Mouse (Mus musculus) olfactory bulb, adult 2 months (tissue): ENCODE results near the gene Gse1. TPM values are rescaled to one million over a fixed set of nuclear protein-coding genes. Genes with fewer than 3 reads are reported as not detected.
A peak's percentile ranks its signal among the peaks of the same experiment; 100 is the strongest.

Experiments used
- H3K27ac ChIP-seq: fragments of 200-500 bp; 2 replicates; pipeline ENCODE4 v1.5.1; 2012; ENCODE audit warnings: low read depth, low read length; ENCODE audit not compliant: insufficient read depth
- H3K4me1 ChIP-seq: fragments of 200-500 bp; 2 replicates; pipeline ENCODE4 v1.6.1; 2012; ENCODE audit warnings: low read length; ENCODE audit not compliant: control insufficient read depth, insufficient read depth
- H3K4me3 ChIP-seq: fragments of 200-500 bp; 2 replicates; pipeline ENCODE4 v1.5.1; 2012; ENCODE audit warnings: mild to moderate bottlenecking, low read depth, low read length, moderate library complexity; ENCODE audit not compliant: insufficient read depth
- CTCF ChIP-seq: fragments of 200-500 bp; IDR thresholded peaks from 2 replicates; pipeline ENCODE4 v1.5.1; 2012; ENCODE audit warnings: low read depth, mild to moderate bottlenecking, low read length, moderate library complexity; ENCODE audit not compliant: insufficient read depth
- POLR2A ChIP-seq: fragments of 200-500 bp; IDR thresholded peaks from 2 replicates; pipeline ENCODE4 v1.6.1; 2012; ENCODE audit warnings: mild to moderate bottlenecking, low read depth, low read length, moderate library complexity; ENCODE audit not compliant: insufficient read depth
- WGBS: fragments of 180-500 bp; shearing (Covaris S2); methylation state at CpG from one replicate; pipeline ENCODE4 v1.1.7; 2018; 5-methylcytosine and 5-hydroxymethylcytosine counted together
- polyA plus RNA-seq: library from polyadenylated mRNA; stranded (reverse); fragments of >200 nt; gene quantifications from 2 replicates; pipeline ENCODE4 v1.2.4, GENCODE M21; 2012; ENCODE audit warnings: low replicate concordance; ENCODE audit not compliant: missing spikeins, insufficient read depth, insufficient read length

Gene Gse1
- polyA plus RNA-seq, 1 experiment, result 42.5 TPM

- peaks cover 21% of the 10 kb centered on the region for H3K4me1 ChIP-seq
- no peak overlapping the region for H3K27ac ChIP-seq
- TF ChIP-seq CTCF (no peak), POLR2A (no peak)
- no peak overlapping the region for H3K4me3 ChIP-seq
- 91% methylated on average over 13 of the region's 13 CpGs for WGBS
Measured at GRCm38 (mm10) chr8:120259206-120259605, 30.9 kb downstream of the Gse1 start.

DNA sequence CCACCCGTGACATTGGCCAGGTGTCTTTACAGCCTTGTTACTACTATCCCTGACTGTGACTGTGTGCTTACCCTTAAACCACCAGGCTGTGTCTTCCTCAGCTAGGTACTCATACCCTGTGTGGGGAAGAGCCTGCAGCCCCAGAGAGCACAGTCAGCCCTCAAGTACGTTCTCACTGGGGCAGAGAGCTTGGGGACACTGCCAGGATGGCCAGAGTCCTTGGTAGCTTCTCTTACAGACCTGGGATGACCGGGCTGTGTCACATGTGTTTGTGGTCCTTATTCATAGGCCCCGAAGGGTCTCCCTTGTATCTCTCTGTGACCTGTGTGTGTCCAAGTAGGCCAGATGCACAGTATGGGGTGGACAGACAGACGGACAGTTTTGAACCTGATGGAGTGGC, 32.4 kb downstream of the Gse1 start:
- TF ChIP-seq CTCF, result no peak
- TF ChIP-seq POLR2A, result no peak
- Histone ChIP-seq H3K4me3 (no peak overlapping the region), H3K4me1 (peaks cover 35% of the 10 kb centered on the region), H3K27ac (no peak overlapping the region)
- WGBS, result 89% methylated on average over 5 of the region's 5 CpGs

DNA sequence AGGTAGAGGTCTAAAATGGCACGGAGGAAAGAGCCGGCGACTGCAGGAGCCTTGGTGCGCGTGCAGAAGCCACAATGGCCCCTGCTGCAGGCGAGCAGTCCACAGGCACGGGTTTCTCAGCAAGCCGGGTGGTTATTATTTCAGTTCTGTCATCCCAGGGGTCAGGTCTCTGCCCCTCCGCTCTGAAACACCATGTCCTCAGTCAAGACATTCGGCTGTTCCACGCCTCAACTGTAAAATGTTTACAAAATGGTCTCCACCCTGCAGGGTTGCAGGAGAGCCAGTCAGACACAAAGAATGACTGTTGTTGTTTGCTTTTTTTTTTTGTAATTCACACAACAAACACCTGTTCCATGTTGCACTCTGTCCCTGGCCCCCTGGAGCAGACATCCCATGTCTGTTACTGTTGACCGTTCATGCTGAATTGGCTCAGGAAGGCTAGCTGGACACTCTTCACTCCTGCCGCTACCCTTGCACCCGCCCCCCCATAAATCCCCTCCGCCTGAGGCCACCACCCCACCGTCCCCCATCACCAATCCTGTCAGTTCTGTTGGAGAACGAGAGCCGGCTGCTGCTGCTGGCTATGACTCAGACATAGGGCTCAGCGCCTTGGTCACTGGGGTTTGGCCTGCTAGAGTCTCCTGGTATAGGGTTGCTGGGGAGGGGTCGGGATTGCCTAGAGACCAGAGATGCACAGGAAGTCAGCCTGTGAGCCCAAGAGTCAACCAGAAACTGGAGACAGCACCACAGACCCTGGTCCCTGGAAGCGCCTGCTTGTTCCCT, 33.3 kb downstream of the Gse1 start:
- Histone ChIP-seq H3K27ac (no peak overlapping the region), H3K4me1 (peaks cover 37% of the 10 kb centered on the region), H3K4me3 (no peak overlapping the region)
- 72% methylated on average over 21 of the region's 21 CpGs for whole genome bisulfite sequencing
- TF ChIP-seq POLR2A (no peak), CTCF (no peak)

DNA sequence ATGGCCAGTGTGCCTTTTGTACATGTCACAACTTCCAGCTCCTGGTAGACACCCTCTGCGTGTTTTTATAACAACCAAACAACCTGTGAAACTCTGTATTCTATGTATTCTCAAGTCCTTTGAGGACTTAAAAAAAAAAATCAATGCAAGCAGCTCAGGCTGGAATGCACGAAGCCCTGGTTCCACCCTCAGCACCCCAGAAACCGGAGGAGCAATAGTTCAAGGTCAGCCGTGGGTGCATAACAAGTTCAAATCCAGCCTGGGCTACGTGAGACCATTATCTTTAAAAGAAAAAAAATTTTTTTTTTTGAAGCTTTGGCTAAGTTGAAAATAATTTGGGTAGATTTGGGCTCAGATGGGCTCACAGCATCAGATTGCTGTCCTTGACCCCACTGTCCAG, 35.6 kb downstream of the Gse1 start:
- Histone ChIP-seq H3K4me1 (peaks cover 49% of the 10 kb centered on the region), H3K27ac (no peak overlapping the region), H3K4me3 (no peak overlapping the region)
- WGBS, result 94% methylated on average over 5 of the region's 5 CpGs
- TF ChIP-seq CTCF, result no peak
- TF ChIP-seq POLR2A, result no peak

GRCm38 (mm10) chr8:120264388-120264943, 36.2 kb downstream of the Gse1 start:
- Histone ChIP-seq H3K27ac (peak overlapping the region; percentile 6; the same call in 1 of the 2 replicates), H3K4me1 (peaks cover 53% of the 10 kb centered on the region), H3K4me3 (peak overlapping the region; percentile 1)
- 29% methylated on average over 13 of the region's 13 CpGs for WGBS
- no peak for TF ChIP-seq CTCF
- no peak for TF ChIP-seq POLR2A

GRCm38 (mm10) chr8:120264944-120265453, 36.7 kb downstream of the Gse1 start:
- peak overlapping the region; percentile 6; the same call in 1 of the 2 replicates for H3K27ac ChIP-seq
- WGBS, result 7% methylated on average over 16 of the region's 16 CpGs
- TF ChIP-seq CTCF (no peak), POLR2A (no peak)
- H3K4me3 ChIP-seq, result peak overlapping the region; percentile 1
- H3K4me1 ChIP-seq, result peaks cover 55% of the 10 kb centered on the region

- Histone ChIP-seq H3K4me3 (no peak overlapping the region), H3K4me1 (peaks cover 59% of the 10 kb centered on the region), H3K27ac (peak overlapping the region; percentile 36; the same call in 1 of the 2 replicates)
- no peak for TF ChIP-seq CTCF
- no peak for TF ChIP-seq POLR2A
- 15% methylated on average over 4 of the region's 4 CpGs for WGBS
Measured at GRCm38 (mm10) chr8:120265471-120265870, 37.2 kb downstream of the Gse1 start.

DNA sequence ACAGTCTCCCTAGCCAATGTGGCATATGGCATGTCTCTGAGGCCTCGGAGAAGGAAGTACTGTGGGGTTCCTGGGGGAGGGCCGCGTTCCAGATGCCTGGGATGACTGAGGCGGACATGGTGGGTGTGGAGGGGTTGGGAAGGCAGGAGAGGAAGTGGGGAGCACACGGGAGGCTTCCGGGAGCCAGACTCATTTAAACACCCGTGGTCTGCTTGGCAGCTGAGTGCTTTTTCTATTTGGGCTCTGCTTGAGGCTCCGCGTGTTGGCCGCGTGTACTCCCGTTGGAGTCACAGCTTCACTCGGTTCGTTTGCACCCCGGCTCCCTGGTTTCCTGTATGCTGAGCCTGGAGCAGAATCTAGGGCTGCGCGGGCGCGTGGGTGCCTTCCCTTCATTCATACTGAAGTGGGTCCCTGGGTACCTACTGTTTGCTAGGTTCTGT, 40.3 kb downstream of the Gse1 start:
- Histone ChIP-seq H3K27ac (no peak overlapping the region), H3K4me3 (no peak overlapping the region), H3K4me1 (peaks cover 51% of the 10 kb centered on the region)
- WGBS, result 29% methylated on average over 19 of the region's 19 CpGs
- TF ChIP-seq CTCF (no peak), POLR2A (no peak)

- H3K4me1 ChIP-seq, result peaks cover 46% of the 10 kb centered on the region
- H3K27ac ChIP-seq, result no peak overlapping the region
- H3K4me3 ChIP-seq, result no peak overlapping the region
- no peak for TF ChIP-seq CTCF
- 43% methylated on average over 13 of the region's 13 CpGs for WGBS
Measured at GRCm38 (mm10) chr8:120270449-120270848, 42.2 kb downstream of the Gse1 start.
